Comparison of ENCODE assay signal across 18 mouse cellular contexts in genomic region chrX:47641191-47641590, GRCm38 (mm10).
"Had no signal": no experiment of that assay in that cellular context is flagged by ENCODE, and none has a peak within 500 bp of the region (broad histone marks: within the 10 kb centered on the region; RNA-seq: fewer than 3 reads in every experiment).

No protein-coding gene starts in this region.

- H3K27me3 ChIP-seq: liver, embryonic 13.5 days; midbrain, embryonic 12.5 days; midbrain, embryonic 15.5 days; neural tube, embryonic 12.5 days; neural tube, embryonic 15.5 days had no signal

- ATAC-seq: midbrain, embryonic 15.5 days had no signal

- H3K4me3 ChIP-seq: kidney, embryonic 15.5 days; left cerebral cortex, adult 2 months; liver, embryonic 13.5 days; midbrain, embryonic 12.5 days; midbrain, embryonic 15.5 days; neural tube, embryonic 12.5 days; neural tube, embryonic 15.5 days had no signal

- H3K4me2 ChIP-seq: kidney, embryonic 15.5 days; liver, embryonic 13.5 days; midbrain, embryonic 12.5 days; midbrain, embryonic 15.5 days; neural tube, embryonic 12.5 days; neural tube, embryonic 15.5 days had no signal

- H3K9ac ChIP-seq: kidney, embryonic 15.5 days; liver, embryonic 13.5 days; midbrain, embryonic 12.5 days; midbrain, embryonic 15.5 days; neural tube, embryonic 12.5 days; neural tube, embryonic 15.5 days had no signal

- H3K27ac ChIP-seq: kidney, embryonic 15.5 days; left cerebral cortex, adult 2 months; liver, embryonic 13.5 days; midbrain, embryonic 12.5 days; midbrain, embryonic 15.5 days; neural tube, embryonic 12.5 days; neural tube, embryonic 15.5 days; stomach, postnatal 0 days had no signal

- DNase-seq: kidney, adult 8-10 months; kidney, postnatal 10 days; kidney, postnatal 36 days; layer of hippocampus, postnatal 36 days; liver, embryonic 13.5 days; lung, adult 2 months; lung, postnatal 14 days; lung, postnatal 4 days; right cerebral cortex, postnatal 4 days; thymus, adult 2 months; thymus, postnatal 25 days had no signal

- H3K4me1 ChIP-seq: kidney, embryonic 15.5 days; liver, embryonic 13.5 days; midbrain, embryonic 12.5 days; midbrain, embryonic 15.5 days; neural tube, embryonic 12.5 days; neural tube, embryonic 15.5 days had no signal

- H3K9me3 ChIP-seq: kidney, embryonic 15.5 days; liver, embryonic 13.5 days; midbrain, embryonic 12.5 days; midbrain, embryonic 15.5 days; neural tube, embryonic 12.5 days; neural tube, embryonic 15.5 days had no signal

- H3K36me3 ChIP-seq: kidney, embryonic 15.5 days; liver, embryonic 13.5 days; midbrain, embryonic 12.5 days; midbrain, embryonic 15.5 days; neural tube, embryonic 12.5 days; neural tube, embryonic 15.5 days had no signal
